Mouse (Mus musculus): ENCODE results near the gene Cic.

Cic gene

DNA sequence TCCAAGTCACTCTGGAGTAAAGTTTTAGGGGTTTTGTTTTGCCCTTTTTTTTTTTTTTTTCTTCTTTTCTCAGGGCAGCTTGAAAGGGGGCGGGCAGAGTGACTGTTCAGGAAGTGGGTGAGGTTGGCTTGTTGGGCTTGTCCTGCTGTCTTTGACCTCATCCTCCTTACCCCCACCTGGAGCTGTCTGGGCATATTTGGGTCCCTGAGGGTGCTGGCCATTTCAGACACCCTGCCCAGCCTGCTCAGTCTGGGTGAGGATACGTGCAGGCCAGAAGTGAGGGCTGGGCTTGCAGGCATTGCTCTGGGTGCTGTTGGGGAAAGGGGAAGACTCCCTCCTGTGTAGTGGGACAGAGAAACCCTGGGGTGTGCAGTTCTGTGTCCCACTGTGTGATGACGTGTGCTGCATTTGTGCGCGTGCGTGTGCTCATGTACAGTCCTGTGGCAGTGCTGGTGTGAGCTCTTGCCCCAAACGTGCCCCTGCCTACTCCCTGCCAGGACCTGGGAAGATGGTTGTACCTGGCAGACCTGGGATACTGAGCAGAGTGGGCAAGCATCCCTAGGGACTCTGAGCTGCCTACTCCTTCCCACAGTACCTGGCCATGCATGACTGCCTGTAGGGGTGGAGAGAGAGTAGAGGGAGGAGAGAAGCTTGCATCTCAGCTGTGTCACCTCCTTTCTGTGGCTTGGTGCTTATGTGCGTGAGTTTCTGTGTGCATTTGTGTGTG lies 2.2 kb downstream of the Cic start:
- DNase-seq (ENCODE audit: low spot score): peak; percentile 6

DNA sequence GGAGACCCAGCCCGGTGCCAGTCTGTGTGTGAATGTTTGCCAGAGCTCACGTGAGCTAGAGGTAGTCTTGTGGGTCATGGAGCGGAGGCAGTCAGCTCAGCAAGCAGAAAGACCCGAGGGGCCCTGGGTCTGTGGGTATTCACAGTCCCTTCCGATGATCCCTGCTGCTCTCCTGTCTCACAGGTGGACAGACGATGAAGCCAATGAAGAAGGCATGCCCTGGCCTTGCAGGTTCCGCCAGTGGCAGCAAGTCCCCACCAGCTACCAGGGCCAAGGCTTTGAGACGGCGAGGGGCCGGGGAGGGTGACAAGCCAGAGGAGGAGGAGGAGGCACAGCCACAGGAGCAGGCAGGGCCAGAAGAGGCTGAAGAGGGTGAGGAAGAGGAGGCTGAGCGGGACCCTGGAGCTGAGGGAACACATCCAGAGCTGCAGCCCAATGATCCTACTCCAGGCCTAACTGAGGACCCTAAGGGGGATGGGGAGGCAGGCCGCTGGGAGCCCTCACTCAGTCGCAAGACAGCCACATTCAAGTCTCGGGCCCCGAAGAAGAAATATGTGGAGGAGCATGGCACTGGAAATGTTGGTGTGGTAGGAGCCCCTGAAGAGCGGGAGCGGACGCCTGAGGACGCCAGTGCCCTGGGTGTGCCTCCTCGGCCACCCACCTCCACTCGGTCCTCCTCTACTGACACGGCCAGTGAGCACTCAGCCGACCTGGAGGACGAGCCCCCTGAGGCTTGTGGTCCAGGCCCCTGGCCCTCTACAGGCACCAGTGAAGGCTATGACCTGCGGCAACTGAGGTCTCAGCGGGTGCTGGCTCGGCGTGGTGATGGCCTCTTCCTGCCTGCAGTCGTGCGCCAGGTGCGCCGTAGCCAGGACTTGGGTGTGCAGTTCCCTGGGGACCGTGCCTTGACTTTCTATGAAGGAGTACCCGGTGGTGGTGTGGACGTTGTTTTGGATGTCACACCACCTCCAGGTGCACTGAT lies 3.4 kb downstream of the Cic start:
- peak; percentile 7 for DNase-seq (ENCODE audit: low spot score)

DNA sequence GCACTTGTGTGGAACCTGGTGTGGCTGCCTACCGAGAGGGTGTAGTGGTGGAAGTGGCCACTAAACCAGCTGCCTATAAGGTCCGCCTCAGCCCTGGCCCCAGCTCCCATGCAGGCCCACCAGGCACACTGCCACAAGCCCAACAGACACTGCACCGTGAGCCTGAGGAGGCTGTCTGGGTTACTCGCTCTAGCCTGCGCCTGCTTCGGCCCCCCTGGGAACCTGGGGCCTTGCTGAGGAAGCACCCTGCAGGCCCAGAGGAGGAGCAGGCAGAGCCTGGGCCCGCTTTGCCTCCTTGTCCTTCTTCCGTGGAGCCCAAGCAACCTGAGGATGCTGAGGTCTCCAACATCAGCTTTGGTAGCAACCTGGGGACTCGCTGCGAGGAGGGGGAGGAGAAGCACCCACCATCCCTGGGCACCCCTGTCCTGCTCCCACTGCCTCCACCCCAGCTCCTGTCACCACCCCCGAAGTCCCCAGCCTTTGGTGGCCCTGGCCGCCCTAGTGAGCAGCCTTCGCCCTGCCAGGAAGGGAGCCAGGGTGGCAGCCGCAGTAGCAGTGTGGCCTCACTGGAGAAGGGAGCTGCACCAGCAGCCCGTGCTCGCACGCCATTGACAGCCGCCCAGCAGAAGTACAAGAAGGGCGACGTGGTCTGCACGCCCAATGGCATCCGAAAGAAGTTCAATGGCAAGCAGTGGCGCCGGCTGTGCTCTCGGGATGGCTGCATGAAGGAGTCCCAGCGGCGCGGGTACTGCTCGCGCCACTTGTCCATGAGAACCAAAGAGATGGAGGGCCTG lies 4.3 kb downstream of the Cic start:
- no peak for DNase-seq (ENCODE audit: low spot score)

DNA sequence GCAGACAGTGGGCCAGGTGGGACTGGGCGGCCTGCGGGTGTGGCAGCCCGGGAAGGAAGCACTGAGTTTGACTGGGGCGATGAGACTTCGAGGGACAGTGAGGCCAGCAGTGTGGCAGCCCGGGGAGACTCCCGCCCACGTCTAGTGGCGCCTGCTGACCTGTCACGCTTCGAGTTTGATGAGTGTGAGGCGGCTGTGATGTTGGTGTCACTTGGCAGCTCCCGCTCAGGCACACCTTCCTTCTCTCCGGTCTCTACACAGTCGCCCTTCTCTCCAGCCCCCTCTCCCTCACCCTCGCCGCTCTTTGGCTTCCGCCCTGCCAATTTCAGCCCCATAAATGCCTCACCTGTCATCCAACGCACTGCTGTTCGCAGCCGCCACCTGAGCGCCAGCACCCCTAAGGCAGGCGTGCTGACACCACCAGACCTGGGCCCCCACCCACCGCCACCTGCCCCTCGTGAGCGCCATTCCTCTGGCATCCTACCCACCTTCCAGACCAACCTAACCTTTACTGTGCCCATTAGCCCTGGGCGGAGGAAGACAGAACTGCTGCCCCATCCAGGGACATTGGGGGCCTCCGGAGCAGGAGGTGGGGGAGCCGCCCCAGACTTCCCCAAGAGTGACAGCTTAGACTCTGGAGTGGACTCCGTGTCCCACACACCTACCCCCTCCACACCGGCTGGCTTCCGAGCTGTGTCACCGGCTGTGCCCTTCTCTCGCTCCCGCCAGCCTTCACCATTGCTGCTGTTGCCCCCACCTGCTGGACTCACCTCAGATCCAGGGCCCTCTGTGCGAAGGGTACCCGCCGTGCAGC lies 5.1 kb downstream of the Cic start:
- no peak for DNase-seq (ENCODE audit: low spot score)

DNA sequence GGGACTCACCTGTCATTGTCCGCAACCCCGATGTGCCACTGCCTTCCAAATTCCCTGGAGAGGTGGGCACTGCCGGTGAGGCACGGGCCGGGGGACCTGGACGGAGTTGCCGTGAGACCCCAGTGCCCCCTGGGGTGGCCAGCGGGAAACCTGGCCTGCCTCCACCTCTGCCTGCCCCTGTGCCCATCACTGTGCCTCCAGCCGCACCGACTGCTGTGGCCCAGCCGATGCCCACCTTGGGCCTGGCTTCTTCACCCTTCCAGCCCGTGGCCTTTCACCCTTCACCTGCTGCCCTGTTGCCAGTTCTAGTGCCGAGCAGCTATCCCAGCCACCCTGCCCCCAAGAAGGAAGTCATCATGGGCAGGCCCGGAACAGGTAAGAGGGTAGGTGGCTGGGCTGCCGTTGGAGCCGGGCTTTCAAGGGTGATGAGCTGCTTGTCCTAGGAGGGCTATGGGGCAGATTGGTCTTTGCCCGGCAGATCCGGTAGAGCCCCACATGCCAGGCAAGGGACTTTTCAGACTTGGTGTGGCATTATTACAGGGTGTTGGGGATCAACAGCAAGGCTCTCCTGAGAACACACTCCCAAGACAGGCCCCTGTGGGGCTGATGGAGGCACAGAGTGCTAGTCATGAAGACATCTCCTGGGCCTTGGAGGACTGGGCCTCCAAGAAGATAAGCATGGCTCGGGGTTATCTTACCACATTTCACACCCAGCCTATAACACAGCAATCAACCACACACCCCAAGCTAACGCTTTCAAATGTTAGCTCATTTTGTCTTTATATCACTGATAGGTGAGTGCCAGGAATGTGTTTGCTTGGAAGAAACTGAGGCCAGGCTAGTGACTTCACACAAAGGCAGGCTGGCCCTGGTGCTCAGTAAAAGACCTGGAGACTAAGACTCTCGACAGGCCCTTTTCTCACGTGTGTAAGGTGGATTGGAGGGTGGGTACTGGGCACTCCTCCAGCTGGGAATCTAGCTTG lies 6.0 kb downstream of the Cic start:
- DNase-seq (ENCODE audit: low spot score): no peak

GRCm38 (mm10) chr7:25274571-25274970 lies 7.1 kb downstream of the Cic start:
- no peak for DNase-seq (ENCODE audit: low spot score)

- DNase-seq (ENCODE audit: low spot score): no peak
Observed at GRCm38 (mm10) chr7:25274996-25275395, 7.5 kb downstream of the Cic start.

DNA sequence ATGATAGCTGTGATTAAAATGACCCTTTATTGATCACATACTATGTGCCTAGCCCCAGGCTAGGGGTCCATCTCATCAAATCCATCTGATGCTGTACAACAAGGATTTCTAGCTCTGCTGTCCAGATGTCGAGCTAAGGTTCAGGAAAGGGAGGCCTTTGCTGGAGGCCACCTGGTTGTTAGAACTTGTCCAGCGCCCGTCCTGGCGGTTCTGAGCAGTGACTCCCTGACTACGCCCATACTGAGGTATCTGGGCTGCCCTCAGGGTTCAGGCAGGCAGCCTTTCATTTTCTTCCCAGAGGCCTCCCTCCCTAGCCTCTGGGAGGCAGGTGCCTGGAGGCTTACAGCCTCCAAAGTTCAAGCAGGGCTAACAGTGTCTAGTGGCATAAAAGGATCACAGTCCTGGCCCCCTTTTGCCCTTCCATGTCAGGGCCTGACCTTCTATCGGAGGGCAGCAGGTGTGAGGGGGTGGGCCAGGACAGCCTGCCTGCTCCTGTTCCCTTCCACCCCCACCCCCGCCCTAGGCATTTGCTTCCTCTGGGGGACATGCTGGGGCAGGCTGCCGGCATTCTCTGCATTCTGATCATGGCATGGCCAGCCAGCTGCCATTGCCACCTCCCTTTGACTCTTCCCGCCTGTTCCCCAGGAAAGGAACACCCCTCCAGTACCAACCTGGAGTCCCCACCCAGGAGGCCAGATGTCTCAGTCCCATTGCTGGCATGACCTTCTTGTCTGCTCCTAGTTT lies 8.2 kb downstream of the Cic start:
- DNase-seq (ENCODE audit: low spot score): no peak

DNA sequence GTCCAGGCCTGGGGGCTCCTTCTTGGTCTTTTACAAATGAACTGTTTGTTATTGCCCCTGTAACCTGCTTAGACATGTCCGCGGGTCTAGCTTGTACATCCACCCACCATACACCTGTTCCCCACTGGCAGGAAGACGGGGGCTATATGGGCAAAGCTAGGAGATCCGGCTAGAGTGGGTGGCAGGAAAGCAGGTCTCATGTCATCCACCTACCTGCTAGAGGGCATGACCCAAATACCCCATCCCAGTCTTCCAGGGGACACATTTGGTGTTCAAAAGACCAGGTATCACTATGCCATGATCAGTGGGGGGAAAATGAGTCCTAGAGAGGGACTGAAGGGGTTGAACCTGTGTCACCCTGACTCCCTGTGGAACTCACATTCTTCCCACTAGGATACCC lies 9.9 kb downstream of the Cic start:
- DNase-seq (ENCODE audit: low spot score): no peak

- no peak for DNase-seq (ENCODE audit: low spot score)
Observed at GRCm38 (mm10) chr7:25277998-25278340, 10.5 kb downstream of the Cic start.

GRCm38 (mm10) chr7:25278341-25279075 lies 11.0 kb downstream of the Cic start:
- DNase-seq (ENCODE audit: low spot score): peak; percentile 83

DNA sequence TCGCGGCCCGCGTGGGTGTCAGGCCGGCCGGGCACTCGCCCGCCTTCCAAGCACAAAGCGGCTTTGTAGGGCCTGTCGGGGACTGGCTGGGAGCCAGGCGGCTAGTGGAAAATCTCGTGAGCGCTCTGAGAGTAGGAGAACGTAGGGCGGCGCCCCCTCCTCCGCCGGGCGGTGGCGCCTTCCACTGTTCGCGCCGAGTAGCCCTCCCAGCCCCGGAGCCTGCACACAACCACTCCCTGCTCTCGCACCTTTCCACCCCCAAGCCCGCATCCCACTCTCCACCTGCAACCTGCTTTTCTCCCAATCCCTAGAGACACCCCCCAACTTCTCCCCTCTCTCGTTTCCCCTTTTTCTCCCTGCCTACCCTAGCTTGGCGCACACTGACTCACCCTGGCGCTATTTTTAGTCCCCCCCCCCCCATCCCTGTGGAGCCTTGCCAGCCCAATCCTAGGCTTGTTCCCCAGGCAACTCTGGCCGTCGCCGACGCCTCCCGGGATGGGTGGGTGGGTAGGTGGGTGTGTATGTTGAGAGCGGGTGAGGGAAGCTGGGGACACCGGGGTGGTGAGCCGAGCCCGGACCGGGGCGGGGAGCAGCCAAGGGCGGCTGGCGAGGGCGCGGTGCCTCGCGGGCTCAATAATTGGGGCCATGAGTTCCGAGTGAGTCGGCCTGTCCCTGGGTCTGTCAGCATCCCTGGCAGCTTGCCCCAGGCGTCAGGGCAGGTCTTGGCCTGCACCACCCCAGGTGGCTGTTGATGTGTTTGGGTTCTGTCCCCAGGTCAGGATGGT lies 11.8 kb downstream of the Cic start:
- peak; percentile 77 for DNase-seq (ENCODE audit: low spot score)

GRCm38 (mm10) chr7:25279861-25280791 lies 12.6 kb downstream of the Cic start:
- no peak for DNase-seq (ENCODE audit: low spot score)

- DNase-seq (ENCODE audit: low spot score): no peak
Observed at GRCm38 (mm10) chr7:25281166-25281733, 13.7 kb downstream of the Cic start.

DNA sequence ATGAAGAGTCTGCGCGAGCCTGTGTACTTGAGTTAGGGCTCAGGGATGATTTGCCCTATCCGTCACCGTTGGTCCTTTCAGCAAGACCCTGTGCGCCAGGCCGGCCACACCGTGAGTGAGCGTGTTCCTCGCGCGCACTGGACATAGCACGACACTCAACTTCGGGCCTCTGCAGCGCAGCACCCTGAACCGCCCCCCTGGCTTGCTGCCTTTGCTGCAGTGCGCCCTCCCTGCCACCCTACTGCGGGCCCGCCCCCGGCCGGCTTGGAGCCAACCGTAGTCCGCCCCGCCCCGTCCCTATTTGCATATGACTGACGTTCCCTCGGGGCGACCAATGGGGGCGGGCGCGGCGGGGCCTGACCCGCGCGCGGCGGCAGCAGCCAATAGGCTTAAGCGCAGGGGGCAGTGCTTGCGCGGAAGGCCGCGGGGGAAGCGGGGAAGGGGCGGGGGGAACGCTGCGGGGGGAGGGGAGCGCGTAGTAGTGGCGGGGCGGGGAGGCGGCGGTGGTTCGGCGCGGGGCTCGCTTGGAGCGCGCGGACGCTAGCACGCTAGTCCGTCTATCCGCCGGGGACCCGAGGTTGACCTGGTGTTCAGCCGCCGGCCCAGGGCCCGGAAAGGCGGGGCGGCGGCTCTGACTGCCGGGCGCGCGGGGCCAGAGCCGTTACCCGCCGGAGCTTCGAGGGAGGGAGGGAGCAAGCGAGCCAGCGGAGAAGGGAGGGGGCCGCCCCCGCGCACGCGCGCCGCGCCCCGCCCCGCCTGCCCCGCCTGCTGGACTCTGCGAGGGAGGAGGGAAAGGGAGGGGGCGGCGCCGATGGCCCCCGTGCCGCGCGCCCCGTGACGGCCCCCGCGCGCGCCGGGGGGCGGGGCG lies 14.5 kb downstream of the Cic start:
- DNase-seq (ENCODE audit: low spot score): peak; percentile 97

Data from ovary, adult 18-20 months (tissue).